Mouse (Mus musculus): ENCODE results near the gene Gjb6. TPM values are rescaled to one million over a fixed set of nuclear protein-coding genes. Genes with fewer than 3 reads are reported as not detected.

Gene Gjb6
- polyA plus RNA-seq, 1 experiment, result 102 TPM

- Histone ChIP-seq H3K4me3 (replicated peaks; ENCODE audit: insufficient read depth, low read depth, low read length) (no peak overlapping the region), H3K27ac (ENCODE audit: insufficient read depth, low read length) (no peak overlapping the region), H3K27me3 (ENCODE audit: control insufficient read depth, insufficient read depth, low read length) (no peaks in the 10 kb centered on the region), H3K4me1 (ENCODE audit: control insufficient read depth, insufficient read depth, low read length) (no peaks in the 10 kb centered on the region)
- WGBS, result 79% methylated on average over 7 of the region's 7 CpGs
- TF ChIP-seq CTCF (IDR thresholded peaks at IDR 0.05; ENCODE audit: borderline replicate concordance, insufficient read depth, low read depth, low read length) (no peak), POLR2A (IDR thresholded peaks at IDR 0.05; ENCODE audit: borderline replicate concordance, insufficient read depth, low read length) (no peak)
- no peak for DNase-seq
Observed at GRCm38 (mm10) chr14:57122295-57122694, 11.1 kb downstream of the Gjb6 start.

DNA sequence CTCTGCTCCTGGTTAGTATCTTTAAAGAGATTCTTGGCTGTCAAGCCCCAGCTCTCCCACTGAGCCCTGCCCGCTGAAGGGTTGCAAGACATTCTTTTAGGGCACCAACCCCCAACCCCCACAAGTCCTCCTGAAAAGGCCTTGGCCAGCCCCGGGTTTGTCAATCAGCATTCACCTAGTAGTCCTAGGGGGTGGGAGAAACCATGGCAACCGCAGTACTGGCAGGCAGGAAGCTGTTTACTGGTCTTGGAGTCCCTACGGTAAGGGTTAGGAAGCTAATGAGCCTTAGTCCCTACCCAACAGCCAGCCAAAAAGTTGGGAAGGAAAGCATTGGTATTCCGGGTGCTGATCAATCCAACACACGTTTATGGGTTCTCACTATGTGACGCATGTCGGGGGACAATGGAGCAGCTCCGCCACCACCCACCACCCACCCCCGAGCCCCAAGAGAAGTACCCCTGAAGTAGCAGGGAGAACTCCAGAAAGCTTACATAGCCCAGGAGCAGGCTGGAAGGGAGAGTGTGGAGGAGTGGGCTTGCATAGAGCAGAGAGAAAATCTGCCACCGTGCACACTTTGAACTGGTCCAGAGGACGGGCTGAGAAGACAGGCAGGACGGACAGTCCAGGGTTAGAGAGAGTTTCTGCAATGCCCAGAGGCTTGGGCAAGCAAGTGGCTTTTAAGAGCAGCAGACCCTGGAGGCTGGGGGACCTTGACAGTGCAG lies 17.4 kb downstream of the Gjb6 start, which contains the start of gene Gm4491:
Gene Gm4491 (minus strand): TSS at position 61 of the 722 bp plus-strand sequence.
- Histone ChIP-seq H3K4me3 (replicated peaks; ENCODE audit: insufficient read depth, low read depth, low read length) (no peak within 1 kb of the TSS), H3K27me3 (ENCODE audit: control insufficient read depth, insufficient read depth, low read length) (no peaks in the 10 kb centered on the region; the same call in 1 of the 2 replicates), H3K27ac (ENCODE audit: insufficient read depth, low read length) (0 out of 2 replicates have a peak within 1 kb of the TSS, but pooled peaks have one; percentile 30), H3K4me1 (ENCODE audit: control insufficient read depth, insufficient read depth, low read length) (no peaks in the 10 kb centered on the region)
- WGBS, result 15% methylated on average over 13 of the region's 13 CpGs
- TF ChIP-seq CTCF (IDR thresholded peaks at IDR 0.05; ENCODE audit: borderline replicate concordance, insufficient read depth, low read depth, low read length), result no peak
- TF ChIP-seq POLR2A (IDR thresholded peaks at IDR 0.05; ENCODE audit: borderline replicate concordance, insufficient read depth, low read length), result no peak
- peak; percentile 23 to 55 for DNase-seq

GRCm38 (mm10) chr14:57109194-57109593 lies 24.2 kb downstream of the Gjb6 start:
- no peak overlapping the region for H3K4me3 ChIP-seq (replicated peaks; ENCODE audit: insufficient read depth, low read depth, low read length)
- WGBS, result 8% methylated on average over 4 of the region's 4 CpGs
- peak; percentile 46; the same call in 1 of the 2 replicates for TF ChIP-seq CTCF (IDR thresholded peaks at IDR 0.05; ENCODE audit: borderline replicate concordance, insufficient read depth, low read depth, low read length)
- TF ChIP-seq POLR2A (IDR thresholded peaks at IDR 0.05; ENCODE audit: borderline replicate concordance, insufficient read depth, low read length), result no peak
- no peaks in the 10 kb centered on the region for H3K4me1 ChIP-seq (ENCODE audit: control insufficient read depth, insufficient read depth, low read length)
- no peak for DNase-seq
- H3K27me3 ChIP-seq (ENCODE audit: control insufficient read depth, insufficient read depth, low read length), result no peaks in the 10 kb centered on the region; the same call in 1 of the 2 replicates
- H3K27ac ChIP-seq (ENCODE audit: insufficient read depth, low read length), result no peak overlapping the region

DNA sequence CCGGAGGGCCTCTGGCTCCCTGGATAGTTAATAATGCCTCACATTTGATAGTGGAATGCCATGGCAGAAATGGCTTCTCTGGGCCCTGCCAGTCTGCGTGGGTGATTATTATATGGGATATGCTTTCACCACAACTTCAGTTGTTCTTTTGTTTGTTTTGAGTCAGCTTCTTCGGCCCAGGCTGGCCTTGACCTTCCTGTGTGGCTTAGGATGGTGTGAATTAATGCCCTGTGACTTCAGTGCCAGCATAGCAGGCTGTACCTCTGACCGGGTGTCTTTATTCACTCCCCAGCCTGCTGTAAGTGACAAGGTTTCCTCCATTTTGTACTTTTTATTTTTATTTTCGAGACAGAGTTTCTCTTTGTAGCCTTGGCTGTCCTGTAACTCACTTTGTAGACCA lies 25.5 kb downstream of the Gjb6 start:
- no peak for DNase-seq
- TF ChIP-seq CTCF (IDR thresholded peaks at IDR 0.05; ENCODE audit: borderline replicate concordance, insufficient read depth, low read depth, low read length) (no peak), POLR2A (IDR thresholded peaks at IDR 0.05; ENCODE audit: borderline replicate concordance, insufficient read depth, low read length) (no peak)
- no peak overlapping the region for H3K4me3 ChIP-seq (replicated peaks; ENCODE audit: insufficient read depth, low read depth, low read length)
- H3K4me1 ChIP-seq (ENCODE audit: control insufficient read depth, insufficient read depth, low read length), result no peaks in the 10 kb centered on the region
- 75% methylated on average over 5 of the region's 5 CpGs for WGBS
- H3K27me3 ChIP-seq (ENCODE audit: control insufficient read depth, insufficient read depth, low read length), result no peaks in the 10 kb centered on the region; the same call in 1 of the 2 replicates
- H3K27ac ChIP-seq (ENCODE audit: insufficient read depth, low read length), result no peak overlapping the region

GRCm38 (mm10) chr14:57107091-57107490 lies 26.3 kb downstream of the Gjb6 start:
- Histone ChIP-seq H3K27ac (ENCODE audit: insufficient read depth, low read length) (no peak overlapping the region), H3K27me3 (ENCODE audit: control insufficient read depth, insufficient read depth, low read length) (no peaks in the 10 kb centered on the region; the same call in 1 of the 2 replicates), H3K4me3 (replicated peaks; ENCODE audit: insufficient read depth, low read depth, low read length) (no peak overlapping the region), H3K4me1 (ENCODE audit: control insufficient read depth, insufficient read depth, low read length) (no peaks in the 10 kb centered on the region)
- no peak for DNase-seq
- no peak for TF ChIP-seq POLR2A (IDR thresholded peaks at IDR 0.05; ENCODE audit: borderline replicate concordance, insufficient read depth, low read length)
- TF ChIP-seq CTCF (IDR thresholded peaks at IDR 0.05; ENCODE audit: borderline replicate concordance, insufficient read depth, low read depth, low read length), result no peak
- WGBS, result 85% methylated on average over 8 of the region's 8 CpGs

DNA sequence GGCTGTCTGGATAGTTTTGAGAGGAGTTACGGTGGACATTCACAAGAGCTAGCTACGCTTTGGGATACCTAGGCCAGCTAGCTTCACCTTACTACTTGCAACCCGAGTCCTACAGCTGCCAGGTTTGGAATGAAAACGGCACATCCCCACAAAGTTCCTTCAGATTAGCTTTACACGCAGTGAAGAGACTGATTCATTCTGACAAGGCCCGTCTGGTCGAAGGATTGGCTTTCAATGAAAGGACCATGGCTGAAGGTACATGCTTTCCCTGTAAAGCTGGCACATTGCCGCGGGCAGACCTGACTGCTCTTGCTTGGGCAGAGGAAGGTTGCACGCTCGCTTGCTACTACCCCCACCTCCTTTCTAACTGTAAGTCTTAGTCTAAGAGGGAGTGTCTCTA lies 27.7 kb downstream of the Gjb6 start:
- no peaks in the 10 kb centered on the region; the same call in 1 of the 2 replicates for H3K27me3 ChIP-seq (ENCODE audit: control insufficient read depth, insufficient read depth, low read length)
- no peak overlapping the region for H3K27ac ChIP-seq (ENCODE audit: insufficient read depth, low read length)
- H3K4me1 ChIP-seq (ENCODE audit: control insufficient read depth, insufficient read depth, low read length), result no peaks in the 10 kb centered on the region
- DNase-seq, result no peak
- no peak overlapping the region for H3K4me3 ChIP-seq (replicated peaks; ENCODE audit: insufficient read depth, low read depth, low read length)
- no peak for TF ChIP-seq POLR2A (IDR thresholded peaks at IDR 0.05; ENCODE audit: borderline replicate concordance, insufficient read depth, low read length)
- no peak for TF ChIP-seq CTCF (IDR thresholded peaks at IDR 0.05; ENCODE audit: borderline replicate concordance, insufficient read depth, low read depth, low read length)
- WGBS, result 33% methylated on average over 11 of the region's 11 CpGs

GRCm38 (mm10) chr14:57105111-57105510 lies 28.3 kb downstream of the Gjb6 start:
- 14% methylated on average over 14 of the region's 14 CpGs for WGBS
- DNase-seq, result no peak
- Histone ChIP-seq H3K4me1 (ENCODE audit: control insufficient read depth, insufficient read depth, low read length) (no peaks in the 10 kb centered on the region), H3K27me3 (ENCODE audit: control insufficient read depth, insufficient read depth, low read length) (no peaks in the 10 kb centered on the region; the same call in 1 of the 2 replicates), H3K4me3 (replicated peaks; ENCODE audit: insufficient read depth, low read depth, low read length) (no peak overlapping the region), H3K27ac (ENCODE audit: insufficient read depth, low read length) (no peak overlapping the region)
- TF ChIP-seq CTCF (IDR thresholded peaks at IDR 0.05; ENCODE audit: borderline replicate concordance, insufficient read depth, low read depth, low read length), result no peak
- no peak for TF ChIP-seq POLR2A (IDR thresholded peaks at IDR 0.05; ENCODE audit: borderline replicate concordance, insufficient read depth, low read length)

Data from cerebellum, adult 2 months (tissue).